Mouse (Mus musculus) E14TG2a.4 (cell line): ENCODE measurements at regions not wholly inside any gene's neighbourhood (a gene's known extent, or its start where the extent isn't known, plus 50 kb on each side); places are given as distances from the start of the nearest gene placed in this dataset.

Experiments used
- CTCF ChIP-seq: conservative IDR thresholded peaks from 2 replicates; pipeline ENCODE4 v1.5.1; 2014; ENCODE audit warnings: low read length
- NANOG ChIP-seq: IDR thresholded peaks from 2 replicates; pipeline ENCODE4 v1.6.1; 2014; ENCODE audit warnings: borderline replicate concordance, low read length, mixed read lengths
- POU5F1 ChIP-seq: IDR thresholded peaks from 2 replicates; pipeline ENCODE4 v1.6.1; 2014; ENCODE audit warnings: low read length, borderline replicate concordance

DNA sequence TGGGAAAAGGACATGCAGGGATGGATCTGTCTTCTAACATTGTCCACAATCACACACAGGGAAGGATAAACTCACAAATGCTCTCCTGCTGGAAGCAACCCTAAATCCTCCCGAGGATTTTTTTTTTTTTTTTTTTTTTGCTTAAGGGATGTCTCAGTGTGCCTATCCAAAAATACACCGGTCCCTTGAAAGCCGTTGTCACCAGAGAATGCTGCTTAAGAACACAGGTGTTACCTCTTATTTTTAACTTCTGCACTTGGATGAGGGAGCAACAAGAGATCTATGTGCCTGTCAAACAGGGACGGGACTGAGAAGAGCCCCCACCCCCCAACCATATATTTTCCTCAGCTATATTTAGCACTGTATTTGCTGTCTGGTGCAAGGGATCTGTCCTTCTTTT, 375.8 kb downstream of the Tmem132b start:
- no peak for TF ChIP-seq POU5F1
- no peak for TF ChIP-seq CTCF
- TF ChIP-seq NANOG = no peak
